Mouse (Mus musculus) MEL (cell line): Measurements from ENCODE around the gene Olfr1389. TPM values are rescaled to one million over a fixed set of nuclear protein-coding genes. Genes with fewer than 3 reads are reported as not detected.
"Not testable (repeated sequence)": the region's sequence is repeated elsewhere in the genome, so short reads cannot be mapped to it uniquely, and the experiment has no call there.

Experiments
- DNase-seq: peaks from one replicate; pipeline ENCODE4 v3.0.0; 2011; ENCODE audit warnings: low read depth, low spot score
- H3K27ac ChIP-seq: 2 replicates; pipeline ENCODE4 v1.5.1; 2012; ENCODE audit warnings: low read depth, mild to moderate bottlenecking, control low read depth, low read length, moderate library complexity; ENCODE audit not compliant: control insufficient read depth
- H3K27me3 ChIP-seq, 2 experiments: fragments of 150-350 bp in 1 of 2; sonication (generic) in 1 of 2; 2 replicates each; pipeline ENCODE4 v1.6.1; 2012; ENCODE audit warnings: low read length in 2 of 2, mild to moderate bottlenecking in 2 of 2, improper control_type of control experiment in 1 of 2, moderate library complexity in 1 of 2; ENCODE audit not compliant: insufficient read depth in 2 of 2, control insufficient read depth in 1 of 2
- H3K36me3 ChIP-seq, 2 experiments: 2 replicates each; pipeline ENCODE4 v1.6.1; 2012 to 2014; ENCODE audit warnings: low read length in 2 of 2, improper control_type of control experiment in 1 of 2, inconsistent platforms in 1 of 2, mild to moderate bottlenecking in 1 of 2; ENCODE audit not compliant: insufficient read depth in 2 of 2, control insufficient read depth in 1 of 2
- H3K4me1 ChIP-seq, 2 experiments: fragments of 150-350 bp in 1 of 2; sonication (generic) in 1 of 2; 2 replicates each; pipeline ENCODE4 v1.6.1; 2012; ENCODE audit warnings: low read length in 2 of 2, improper control_type of control experiment in 1 of 2, mild to moderate bottlenecking in 1 of 2; ENCODE audit not compliant: insufficient read depth in 2 of 2, control insufficient read depth in 1 of 2
- H3K4me3 ChIP-seq, 2 experiments: fragments of 150-350 bp in 1 of 2; sonication (generic) in 1 of 2; 2 replicates each; pipeline ENCODE4 v1.5.1; 2012; ENCODE audit warnings: low read depth in 2 of 2, low read length in 2 of 2, mild to moderate bottlenecking in 2 of 2, moderate library complexity in 2 of 2, control low read depth in 1 of 2, improper control_type of control experiment in 1 of 2; ENCODE audit not compliant: control insufficient read depth in 1 of 2, insufficient read depth in 1 of 2
- H3K79me2 ChIP-seq: 2 replicates; pipeline ENCODE4 v1.6.1; 2012; ENCODE audit warnings: mild to moderate bottlenecking, low read length, moderate library complexity; ENCODE audit not compliant: control insufficient read depth, poor library complexity, insufficient read depth
- H3K9ac ChIP-seq: 2 replicates; pipeline ENCODE4 v1.6.1; 2012; ENCODE audit warnings: low read depth, mild to moderate bottlenecking, control low read depth, low read length, moderate library complexity; ENCODE audit not compliant: control insufficient read depth, poor library complexity, severe bottlenecking
- H3K9me3 ChIP-seq: fragments of 150-350 bp; sonication (generic); replicated peaks from 2 replicates; pipeline ENCODE4 v1.6.1; 2012; ENCODE audit warnings: mild to moderate bottlenecking, low read length, improper control_type of control experiment, moderate library complexity; ENCODE audit not compliant: insufficient read depth
- GATA1 ChIP-seq: IDR thresholded peaks from 2 replicates; pipeline ENCODE4 v1.6.1; 2011; ENCODE audit warnings: low read depth, low read length, improper control_type of control experiment
- MAFK ChIP-seq: IDR thresholded peaks from 2 replicates; pipeline ENCODE4 v1.6.1; 2011; ENCODE audit warnings: low read depth, mild to moderate bottlenecking, low read length, improper control_type of control experiment, borderline replicate concordance
- MEF2A ChIP-seq: IDR thresholded peaks from 2 replicates; pipeline ENCODE4 v1.6.1; 2014; ENCODE audit warnings: low read depth, mild to moderate bottlenecking, inconsistent platforms, low read length, improper control_type of control experiment; ENCODE audit not compliant: poor library complexity, insufficient replicate concordance, severe bottlenecking; ENCODE audit errors: extremely low read depth
- MYC ChIP-seq: IDR thresholded peaks from 2 replicates; pipeline ENCODE4 v1.6.1; 2011; ENCODE audit warnings: low read depth, mild to moderate bottlenecking, low read length, improper control_type of control experiment, moderate library complexity
- RCOR1 ChIP-seq: IDR thresholded peaks from 2 replicates; pipeline ENCODE4 v1.6.1; 2012; ENCODE audit warnings: low read depth, mild to moderate bottlenecking, inconsistent platforms, low read length, improper control_type of control experiment
- TCF12 ChIP-seq: IDR thresholded peaks from 2 replicates; pipeline ENCODE4 v1.6.1; 2014; ENCODE audit warnings: low read depth, mild to moderate bottlenecking, inconsistent platforms, low read length, improper control_type of control experiment, moderate library complexity
- UBTF ChIP-seq: IDR thresholded peaks from 2 replicates; pipeline ENCODE4 v1.6.1; 2012; ENCODE audit warnings: low read depth, mild to moderate bottlenecking, inconsistent platforms, low read length, improper control_type of control experiment, moderate library complexity, borderline replicate concordance; ENCODE audit not compliant: insufficient read depth
- USF1 ChIP-seq: IDR thresholded peaks from 2 replicates; pipeline ENCODE4 v1.6.1; 2014; ENCODE audit warnings: low read depth, mild to moderate bottlenecking, inconsistent platforms, low read length, improper control_type of control experiment, moderate library complexity
- polyA plus RNA-seq, 2 experiments: library from polyadenylated mRNA; stranded (reverse) in 1 of 2; unstranded in 1 of 2; fragments of >175 nt in 1 of 2; fragments of >200 nt in 1 of 2; gene quantifications; 2 replicates each; pipeline versions ENCODE4 v1.2.1 to v1.2.4; 2012; ENCODE audit warnings: low replicate concordance in 2 of 2, low read depth in 1 of 2; ENCODE audit not compliant: insufficient read length in 2 of 2, insufficient read depth in 1 of 2, missing spikeins in 1 of 2
- total RNA-seq: library from RNA; depleted of rRNA; stranded (reverse); fragments of 300-350 nt; gene quantifications from 2 replicates; pipeline ENCODE4 v1.2.3, GENCODE M21; 2012; rRNA removed

Olfr1389 gene
- not detected in 2 replicates for total RNA-seq
- not detected for polyA plus RNA-seq

DNA sequence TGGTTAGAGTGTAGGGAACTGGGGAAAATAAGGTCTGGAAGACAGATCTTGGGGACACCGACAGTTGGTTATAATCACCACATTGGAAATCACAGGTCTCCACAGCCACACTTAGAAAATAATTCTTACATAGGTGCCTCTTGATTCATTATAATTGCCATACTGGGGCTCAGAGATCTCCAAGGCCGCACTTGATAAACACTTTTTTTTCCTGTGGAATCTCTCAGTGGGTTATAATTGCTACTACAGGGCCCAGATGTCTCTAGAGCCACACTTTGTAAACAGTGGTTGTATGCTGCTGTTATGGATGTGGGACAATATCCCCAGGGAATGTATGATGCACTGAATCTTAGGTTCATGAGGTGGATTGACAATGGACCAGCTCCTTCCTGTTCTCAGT is at the start of gene Olfr1389:
TSS of gene Olfr1389 (plus strand) at position 301 of the 400 bp plus-strand sequence.
- Histone ChIP-seq H3K27ac (no peak within 1 kb of the TSS), H3K4me1 (no peaks in the 10 kb centered on the region), H3K27me3 (no peaks in the 10 kb centered on the region), H3K9ac (no peak within 1 kb of the TSS), H3K79me2 (no peaks in the 10 kb centered on the region), H3K9me3 (no peaks in the 10 kb centered on the region), H3K36me3 (no peaks in the 10 kb centered on the region), H3K4me3 (no peak within 1 kb of the TSS)
- TF ChIP-seq MAFK (no peak), MEF2A (no peak), MYC (no peak), UBTF (no peak), TCF12 (no peak), GATA1 (no peak)
- DNase-seq, result no peak

DNA sequence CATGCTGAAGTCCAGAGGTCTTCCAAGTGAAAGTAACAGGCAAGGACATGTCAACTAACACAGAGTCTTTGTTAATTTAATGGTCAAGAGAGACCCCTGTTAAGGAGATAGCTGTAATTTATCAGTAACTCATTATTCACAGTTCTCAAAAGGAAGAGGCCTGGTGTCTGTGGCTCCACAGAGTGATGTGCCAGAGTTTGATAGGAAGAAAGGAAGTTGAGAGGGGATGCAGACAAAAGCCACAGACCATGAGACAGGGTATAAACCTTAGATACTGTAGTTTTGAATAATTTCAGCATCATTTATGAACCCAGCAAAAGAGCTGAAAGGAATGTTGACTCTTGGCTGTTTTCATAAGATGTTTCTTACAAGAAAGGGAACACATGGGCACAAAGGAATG is 39.7 kb upstream of the Olfr1389 start:
- Histone ChIP-seq H3K36me3 (no peaks in the 10 kb centered on the region), H3K4me3 (no peak overlapping the region), H3K4me1 (no peaks in the 10 kb centered on the region), H3K27me3 (no peaks in the 10 kb centered on the region), H3K27ac (no peak overlapping the region), H3K9me3 (no peaks in the 10 kb centered on the region), H3K9ac (no peak overlapping the region), H3K79me2 (no peaks in the 10 kb centered on the region)
- DNase-seq, result no peak
- TF ChIP-seq RCOR1 (no peak), USF1 (no peak)

DNA sequence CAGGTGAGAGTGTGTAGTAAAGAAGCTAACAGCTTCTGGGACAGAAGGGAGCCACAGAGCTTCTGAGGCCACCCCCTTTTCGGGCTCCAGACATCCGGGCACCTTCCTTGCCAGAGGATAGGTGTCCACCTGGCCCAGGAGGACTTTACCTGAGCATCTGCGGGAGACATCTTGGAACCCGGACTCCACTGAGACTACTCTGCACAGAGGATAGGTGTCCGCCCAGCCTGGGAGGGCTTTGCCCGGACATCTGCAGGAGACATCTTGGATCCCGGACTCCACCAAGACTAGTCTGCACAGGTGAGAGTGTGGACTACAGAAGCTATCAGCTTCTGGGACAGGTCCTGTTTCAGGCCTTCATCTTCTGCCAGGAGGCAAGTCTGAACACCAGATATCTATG is 36.7 kb upstream of the Olfr1389 start:
- H3K4me3 ChIP-seq, H3K27ac ChIP-seq, H3K4me1 ChIP-seq, H3K9ac ChIP-seq, DNase-seq, H3K9me3 ChIP-seq, H3K27me3 ChIP-seq, H3K36me3 ChIP-seq, H3K79me2 ChIP-seq: not testable (repeated sequence)

DNA sequence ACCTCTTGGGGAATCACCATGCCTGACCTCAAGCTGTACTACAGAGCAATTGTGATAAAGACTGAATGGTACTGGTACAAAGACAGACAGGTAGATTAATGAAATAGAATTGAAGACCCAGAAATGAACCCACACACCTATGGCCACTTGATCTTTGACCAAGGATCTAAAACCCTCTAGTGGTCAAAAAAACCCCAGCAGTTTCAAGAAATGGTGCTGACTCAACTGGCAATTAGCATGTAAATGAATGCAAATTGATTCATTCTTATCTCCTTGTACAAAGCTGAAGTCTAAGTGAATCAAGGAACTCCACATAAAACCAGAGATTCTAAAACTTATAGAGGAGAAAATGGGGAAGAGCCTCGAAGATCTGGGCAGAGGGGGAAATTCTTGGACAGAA is 30.2 kb upstream of the Olfr1389 start:
- not testable (repeated sequence) for H3K79me2 ChIP-seq, H3K27me3 ChIP-seq, H3K9ac ChIP-seq, H3K4me3 ChIP-seq, H3K9me3 ChIP-seq, H3K27ac ChIP-seq, H3K4me1 ChIP-seq, H3K36me3 ChIP-seq, DNase-seq
